Mouse (Mus musculus): ENCODE measurements around the gene Plk5.

The Plk5 gene

GRCm38 (mm10) chr10:80412656-80413541 lies 56.6 kb downstream of the Plk5 start:
- DNase-seq (ENCODE audit: low read depth, low spot score) = no peak
